Mouse (Mus musculus) myocyte (in vitro differentiated cells): ENCODE data around the gene Vtn. TPM values are rescaled to one million over a fixed set of nuclear protein-coding genes. Genes with fewer than 3 reads are reported as not detected.

Experiments used
- H3K27me3 ChIP-seq: one replicate; pipeline ENCODE4 v1.6.1; 2011; ENCODE audit not compliant: control insufficient read depth, insufficient read depth, insufficient read length
- H3K36me3 ChIP-seq: one replicate; pipeline ENCODE4 v1.6.1; 2011; ENCODE audit not compliant: control insufficient read depth, insufficient read depth
- H3K4me2 ChIP-seq: one replicate; pipeline ENCODE4 v1.6.1; 2011; ENCODE audit warnings: low read depth, control low read depth
- H3K4me3 ChIP-seq: one replicate; pipeline ENCODE4 v1.5.1; 2011; ENCODE audit warnings: mild to moderate bottlenecking, control low read depth, moderate library complexity
- H3K79me2 ChIP-seq: one replicate; pipeline ENCODE4 v1.6.1; 2011; ENCODE audit not compliant: control insufficient read depth, insufficient read depth
- H3ac ChIP-seq: one replicate; pipeline ENCODE4 v1.6.1; 2011; ENCODE audit not compliant: control insufficient read depth, insufficient read length
- CEBPB ChIP-seq: IDR thresholded peaks from 2 replicates; pipeline ENCODE4 v1.6.1; 2011; ENCODE audit warnings: mild to moderate bottlenecking, moderate library complexity; ENCODE audit not compliant: poor library complexity, insufficient read depth, severe bottlenecking
- E2F4 ChIP-seq: IDR thresholded peaks from one replicate; pipeline ENCODE4 v1.6.1; 2011; ENCODE audit warnings: mild to moderate bottlenecking, control low read depth, moderate library complexity; ENCODE audit not compliant: insufficient read depth
- MAX ChIP-seq: IDR thresholded peaks from one replicate; pipeline ENCODE4 v1.6.1; 2011; ENCODE audit warnings: low read depth, mild to moderate bottlenecking, control low read depth
- MYOD1 ChIP-seq, 3 experiments: IDR thresholded peaks; one replicate each; pipeline ENCODE4 v1.6.1; 2011; ENCODE audit warnings: control low read depth in 2 of 3, low read depth in 2 of 3, mild to moderate bottlenecking in 2 of 3, moderate library complexity in 1 of 3; ENCODE audit not compliant: insufficient read length in 2 of 3, control insufficient read depth in 1 of 3
- MYOG ChIP-seq, 3 experiments: IDR thresholded peaks; one replicate each; pipeline ENCODE4 v1.6.1; 2011; ENCODE audit warnings: control low read depth in 2 of 3, low read depth in 2 of 3, mild to moderate bottlenecking in 2 of 3; ENCODE audit not compliant: insufficient read length in 2 of 3, control insufficient read depth in 1 of 3, insufficient read depth in 1 of 3
- POLR2A ChIP-seq: IDR thresholded peaks from one replicate; pipeline ENCODE4 v1.6.1; 2011; ENCODE audit warnings: low read depth, mild to moderate bottlenecking, control low read depth, moderate library complexity; ENCODE audit not compliant: insufficient read length
- POLR2AphosphoS2 ChIP-seq: IDR thresholded peaks from one replicate; pipeline ENCODE4 v1.6.1; 2011; ENCODE audit warnings: low read depth, control low read depth; ENCODE audit not compliant: insufficient read length
- REST ChIP-seq: IDR thresholded peaks from one replicate; pipeline ENCODE4 v1.6.1; 2011; ENCODE audit warnings: mild to moderate bottlenecking, control low read depth, moderate library complexity; ENCODE audit not compliant: insufficient read depth, insufficient read length
- SRF ChIP-seq: IDR thresholded peaks from one replicate; pipeline ENCODE4 v1.6.1; 2011; ENCODE audit warnings: low read depth; ENCODE audit not compliant: control insufficient read depth, insufficient read length
- TCF12 ChIP-seq: IDR thresholded peaks from one replicate; pipeline ENCODE4 v1.6.1; 2011; ENCODE audit warnings: mild to moderate bottlenecking, control low read depth; ENCODE audit not compliant: poor library complexity, insufficient read depth, severe bottlenecking
- TCF3 ChIP-seq: IDR thresholded peaks from one replicate; pipeline ENCODE4 v1.6.1; 2011; ENCODE audit warnings: low read depth, control low read depth; ENCODE audit not compliant: insufficient read length
- USF1 ChIP-seq: IDR thresholded peaks from one replicate; pipeline ENCODE4 v1.6.1; 2011; ENCODE audit warnings: low read depth, mild to moderate bottlenecking, control low read depth, moderate library complexity
- polyA plus RNA-seq: library from polyadenylated mRNA; unstranded; fragments of >200 nt; fragmentation: generic; extraction: Trizol; gene quantifications from one replicate; pipeline ENCODE4 v1.2.1, GENCODE M21; 2012; ENCODE audit warnings: missing spikeins

Gene Vtn
- polyA plus RNA-seq, 1 experiment = not detected

DNA sequence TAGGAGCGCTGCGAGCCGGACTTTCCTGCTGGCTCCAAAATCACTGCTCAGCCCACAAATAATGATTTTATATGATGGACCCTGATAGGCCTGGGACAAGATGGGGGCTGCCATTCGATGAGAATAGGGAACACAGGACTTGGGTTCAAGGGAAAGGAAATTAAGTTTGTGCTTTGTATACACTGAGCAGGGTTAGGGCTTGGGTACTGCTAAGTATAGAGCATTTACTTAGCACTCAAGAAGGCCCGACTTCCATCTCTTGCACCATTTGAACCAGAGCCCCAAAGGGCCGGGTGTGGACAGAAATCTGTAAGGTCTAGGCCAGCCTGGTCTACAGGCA is 52.1 kb downstream of the Vtn start:
- TF ChIP-seq TCF3 (no peak), MYOG (IDR thresholded peaks at IDR 0.05; ENCODE audit: control insufficient read depth in 1 of 3, insufficient read depth in 1 of 3, insufficient read length in 2 of 3, low read depth in 2 of 3) (no peak), POLR2A (no peak), CEBPB (no peak), USF1 (no peak), TCF12 (no peak), MYOD1 (IDR thresholded peaks at IDR 0.05; ENCODE audit: control insufficient read depth in 1 of 3, insufficient read length in 2 of 3, low read depth in 2 of 3) (no peak), REST (no peak), SRF (no peak), POLR2AphosphoS2 (no peak), MAX (no peak), E2F4 (no peak)
- Histone ChIP-seq H3K4me3 (peak overlapping the region; percentile 63), H3K79me2 (peaks cover 43% of the 10 kb centered on the region), H3K27me3 (no peaks in the 10 kb centered on the region), H3ac (no peak overlapping the region), H3K36me3 (peaks cover 5% of the 10 kb centered on the region), H3K4me2 (peak overlapping the region; percentile 82)

Other genes starting within 250 kb of the Vtn start
- gene 2610507B11Rik, start 237.3 kb upstream of the Vtn start, polyA plus RNA-seq = 65.8 TPM
- 0.20 TPM for gene BC030499, start 208.2 kb upstream of the Vtn start, polyA plus RNA-seq
- gene Spag5, start 197.6 kb upstream of the Vtn start, polyA plus RNA-seq = 19.2 TPM
- 1.7 TPM for gene Aldoc, start 176.1 kb upstream of the Vtn start, polyA plus RNA-seq
- gene Pigs, start 170.7 kb upstream of the Vtn start, polyA plus RNA-seq = 50.2 TPM
- gene Unc119, start 155.6 kb upstream of the Vtn start, polyA plus RNA-seq = 24.8 TPM
- 0.01 TPM for gene Foxn1, start 112.5 kb upstream of the Vtn start, polyA plus RNA-seq
- gene Slc13a2, start 76.9 kb upstream of the Vtn start, polyA plus RNA-seq = 0.01 TPM
- gene Slc46a1, start 33.4 kb upstream of the Vtn start, polyA plus RNA-seq = 7.5 TPM
- 0.17 TPM for gene Sarm1, start 1.3 kb upstream of the Vtn start, polyA plus RNA-seq
- not detected for gene Sebox, start 4.4 kb downstream of the Vtn start, polyA plus RNA-seq
- 35.0 TPM for gene Tmem199, start 13.1 kb downstream of the Vtn start, polyA plus RNA-seq
- gene Poldip2, start 13.1 kb downstream of the Vtn start, polyA plus RNA-seq = 103 TPM
- 59.3 TPM for gene Tnfaip1, start 37.2 kb downstream of the Vtn start, polyA plus RNA-seq
- gene Ift20, start 37.3 kb downstream of the Vtn start, polyA plus RNA-seq = 53.9 TPM
- gene Tmem97, start 51.7 kb downstream of the Vtn start, polyA plus RNA-seq = 125 TPM
- 5.0 TPM for gene Nlk, start 198.3 kb downstream of the Vtn start, polyA plus RNA-seq